Mouse (Mus musculus): ENCODE data around the gene Sgcb.

The Sgcb gene

GRCm38 (mm10) chr5:73647261-73647900 lies at the start of gene Sgcb:
Sgcb (minus strand) TSS chr5:73647790.
- peak; percentile 34 for DNase-seq (ENCODE audit: low spot score)

- DNase-seq (ENCODE audit: low spot score), result no peak
Measured at GRCm38 (mm10) chr5:73694254-73695015, 46.8 kb upstream of the Sgcb start.

- DNase-seq (ENCODE audit: low spot score), result no peak
Measured at GRCm38 (mm10) chr5:73693778-73694177, 46.2 kb upstream of the Sgcb start.

- DNase-seq (ENCODE audit: low spot score), result no peak
Measured at GRCm38 (mm10) chr5:73691723-73692520, 44.3 kb upstream of the Sgcb start.

- DNase-seq (ENCODE audit: low spot score), result no peak
Measured at GRCm38 (mm10) chr5:73690146-73690545, 42.6 kb upstream of the Sgcb start.

- no peak for DNase-seq (ENCODE audit: low spot score)
Measured at GRCm38 (mm10) chr5:73688576-73688975, 41.0 kb upstream of the Sgcb start.

GRCm38 (mm10) chr5:73686149-73686548 lies 38.6 kb upstream of the Sgcb start:
- DNase-seq (ENCODE audit: low spot score), result peak; percentile 74

- DNase-seq (ENCODE audit: low spot score), result peak; percentile 42
Measured at GRCm38 (mm10) chr5:73683706-73684409, 36.3 kb upstream of the Sgcb start.

- DNase-seq (ENCODE audit: low spot score), result no peak
Measured at GRCm38 (mm10) chr5:73683221-73683620, 35.6 kb upstream of the Sgcb start.

- DNase-seq (ENCODE audit: low spot score), result no peak
Measured at GRCm38 (mm10) chr5:73676626-73677025, 29.0 kb upstream of the Sgcb start.

GRCm38 (mm10) chr5:73675604-73676003 lies 28.0 kb upstream of the Sgcb start:
- no peak for DNase-seq (ENCODE audit: low spot score)

- DNase-seq (ENCODE audit: low spot score), result no peak
Measured at GRCm38 (mm10) chr5:73669386-73669785, 21.8 kb upstream of the Sgcb start.

GRCm38 (mm10) chr5:73667877-73668276 lies 20.3 kb upstream of the Sgcb start:
- no peak for DNase-seq (ENCODE audit: low spot score)

- DNase-seq (ENCODE audit: low spot score), result no peak
Measured at GRCm38 (mm10) chr5:73666695-73667094, 19.1 kb upstream of the Sgcb start.

GRCm38 (mm10) chr5:73651855-73652201 lies 4.2 kb upstream of the Sgcb start:
- DNase-seq (ENCODE audit: low spot score), result no peak

GRCm38 (mm10) chr5:73651061-73651854 lies 3.7 kb upstream of the Sgcb start, which contains the start of gene Spata18:
Spata18 (plus strand) TSS chr5:73651379.
- no peak for DNase-seq (ENCODE audit: low spot score)

GRCm38 (mm10) chr5:73650365-73650964 lies 2.9 kb upstream of the Sgcb start:
- no peak for DNase-seq (ENCODE audit: low spot score)

- no peak for DNase-seq (ENCODE audit: low spot score)
Measured at GRCm38 (mm10) chr5:73642091-73642490, 5.5 kb downstream of the Sgcb start.

GRCm38 (mm10) chr5:73641058-73641457 lies 6.5 kb downstream of the Sgcb start:
- no peak for DNase-seq (ENCODE audit: low spot score)

GRCm38 (mm10) chr5:73637337-73638107 lies 10.1 kb downstream of the Sgcb start:
- peak; percentile 75 for DNase-seq (ENCODE audit: low spot score)

Data from adipocyte (in vitro differentiated cells).